Mouse (Mus musculus): ENCODE results near the gene Efcab8.
A peak's percentile ranks its signal among the peaks of the same experiment; 100 is the strongest.
"Not testable (repeated sequence)": the region's sequence is repeated elsewhere in the genome, so short reads cannot be mapped to it uniquely, and the experiment has no call there.

Efcab8 gene

DNA sequence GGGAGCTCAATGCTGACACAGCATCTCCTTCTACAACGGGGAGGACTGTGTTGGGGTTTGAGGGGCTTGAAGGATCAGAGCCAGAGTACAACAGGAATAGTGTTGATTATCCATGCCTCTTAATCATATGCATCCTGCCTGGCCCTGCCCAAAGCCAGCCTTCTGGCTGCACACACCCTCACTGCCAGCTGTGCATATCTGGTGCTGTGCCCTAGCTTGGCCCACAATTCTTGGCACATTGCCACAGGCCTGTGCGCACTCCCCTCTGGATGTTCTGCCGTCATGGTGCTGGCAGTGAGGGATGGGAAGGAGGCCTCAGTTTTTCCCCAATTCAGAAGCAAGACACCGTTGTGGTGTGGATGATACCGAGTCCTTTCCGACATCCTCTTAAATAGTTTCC is 44.9 kb downstream of the Efcab8 start:
- no peak for DNase-seq (ENCODE audit: low read depth in 1 of 2, low spot score in 2 of 2)

GRCm38 (mm10) chr2:153825900-153826299 is 46.2 kb downstream of the Efcab8 start:
- not testable (repeated sequence) for DNase-seq (ENCODE audit: low read depth in 1 of 2, low spot score in 2 of 2)

- no peak for DNase-seq (ENCODE audit: low read depth in 1 of 2, low spot score in 2 of 2)
Observed at GRCm38 (mm10) chr2:153827171-153827830, 47.6 kb downstream of the Efcab8 start.

DNA sequence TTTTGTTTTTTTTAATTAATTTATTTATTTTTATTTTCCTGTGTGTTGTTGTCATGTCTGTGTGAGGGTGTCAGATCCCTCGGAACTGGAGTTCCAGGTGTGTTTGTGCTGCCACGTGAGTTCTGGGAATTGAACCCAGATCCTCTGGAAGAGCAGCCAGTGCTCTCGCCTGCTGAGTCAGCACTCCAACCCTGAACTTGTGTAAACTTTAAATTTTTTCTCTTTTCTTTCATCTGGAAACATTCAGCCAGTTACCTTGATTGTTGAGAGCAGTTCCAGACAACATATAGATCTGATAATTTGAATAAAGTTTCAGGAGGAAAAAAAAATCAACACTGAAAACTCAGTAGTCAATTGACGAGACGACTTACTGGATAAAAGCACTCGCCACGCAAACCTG is 49.0 kb downstream of the Efcab8 start:
- no peak for DNase-seq (ENCODE audit: low read depth in 1 of 2, low spot score in 2 of 2)

- DNase-seq (ENCODE audit: low read depth in 1 of 2, low spot score in 2 of 2): no peak
Observed at GRCm38 (mm10) chr2:153833291-153833690, 53.6 kb downstream of the Efcab8 start.

DNA sequence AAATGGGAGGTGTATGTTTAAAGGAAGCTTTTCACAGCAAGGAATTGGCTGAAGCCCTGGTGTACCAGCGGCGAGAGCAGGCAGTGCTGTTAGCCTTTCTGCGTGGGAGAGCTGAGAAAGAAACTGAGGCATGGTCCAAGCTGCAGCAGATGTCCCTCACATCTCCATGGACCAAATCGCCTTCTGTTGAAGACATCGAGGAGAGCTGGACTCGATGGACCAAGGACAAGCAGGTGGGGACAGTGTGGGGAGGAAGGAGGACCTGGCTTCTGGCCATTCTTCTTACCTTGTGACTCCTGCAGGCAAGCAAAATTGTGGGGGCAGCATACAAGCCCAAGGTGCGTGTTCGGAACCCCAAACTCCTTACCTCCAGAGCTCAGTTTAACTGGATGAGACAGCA is 63.1 kb downstream of the Efcab8 start:
- no peak for DNase-seq (ENCODE audit: low read depth in 1 of 2, low spot score in 2 of 2)

DNA sequence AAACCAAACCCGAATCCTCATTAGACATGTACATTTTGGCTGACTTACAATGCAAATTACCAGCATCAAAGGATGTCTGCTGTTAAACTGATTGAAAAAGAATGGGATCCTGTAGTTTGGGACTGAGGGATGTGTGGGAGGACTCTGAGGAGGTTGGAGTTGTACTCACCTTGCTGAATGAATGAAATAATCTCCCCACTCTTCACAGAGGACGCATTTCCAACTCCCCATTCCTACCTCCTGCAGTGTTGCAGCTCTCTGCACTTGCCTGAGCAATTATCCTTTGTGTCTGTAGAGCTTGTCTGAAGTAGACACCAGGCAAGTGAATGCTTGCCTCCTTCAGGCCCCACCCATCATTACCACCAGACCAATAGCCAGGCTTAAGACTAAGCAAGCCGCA is 68.7 kb downstream of the Efcab8 start:
- DNase-seq (ENCODE audit: low read depth in 1 of 2, low spot score in 2 of 2): no peak

- DNase-seq (ENCODE audit: low read depth in 1 of 2, low spot score in 2 of 2): no peak
Observed at GRCm38 (mm10) chr2:153850351-153851029, 70.8 kb downstream of the Efcab8 start.

DNA sequence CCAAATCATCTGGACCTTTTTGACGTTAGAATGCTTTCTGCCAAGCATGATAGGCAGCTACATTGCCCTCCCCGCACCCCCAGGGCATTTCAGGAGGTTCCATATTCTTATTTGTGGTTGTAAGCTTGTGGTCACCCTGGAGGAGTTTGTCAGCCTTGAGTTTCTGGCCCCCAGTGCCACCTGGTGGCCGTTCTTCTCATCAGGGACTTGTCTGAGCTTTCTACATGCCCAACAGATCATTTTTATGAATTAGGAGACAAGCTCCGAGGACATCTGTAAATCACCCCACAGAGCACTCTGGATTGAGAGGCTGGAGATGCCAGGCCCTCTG is 71.3 kb downstream of the Efcab8 start:
- peak in 1 of 2 experiments; percentile 10 for DNase-seq (ENCODE audit: low read depth in 1 of 2, low spot score in 2 of 2)

DNA sequence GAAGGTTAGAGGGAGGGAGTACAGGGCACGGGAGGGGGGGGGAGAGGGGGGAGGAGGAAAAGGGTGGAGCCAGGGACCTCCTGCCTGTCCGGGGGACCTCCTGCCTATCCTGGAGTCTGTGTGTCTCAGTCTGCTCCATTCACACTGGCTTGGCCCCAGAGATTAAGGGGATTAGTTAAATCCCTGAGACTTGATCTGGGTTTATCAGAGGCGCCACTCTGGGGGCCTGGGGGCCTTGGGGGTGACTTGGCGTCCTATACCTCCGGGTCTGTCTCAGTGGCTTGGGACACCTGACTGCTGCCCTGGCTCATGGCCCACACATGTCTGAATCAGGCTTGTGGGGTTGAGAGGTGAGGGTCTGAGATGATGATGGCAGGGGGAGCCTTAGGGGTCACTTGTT is 73.8 kb downstream of the Efcab8 start:
- DNase-seq (ENCODE audit: low read depth in 1 of 2, low spot score in 2 of 2): no peak

DNA sequence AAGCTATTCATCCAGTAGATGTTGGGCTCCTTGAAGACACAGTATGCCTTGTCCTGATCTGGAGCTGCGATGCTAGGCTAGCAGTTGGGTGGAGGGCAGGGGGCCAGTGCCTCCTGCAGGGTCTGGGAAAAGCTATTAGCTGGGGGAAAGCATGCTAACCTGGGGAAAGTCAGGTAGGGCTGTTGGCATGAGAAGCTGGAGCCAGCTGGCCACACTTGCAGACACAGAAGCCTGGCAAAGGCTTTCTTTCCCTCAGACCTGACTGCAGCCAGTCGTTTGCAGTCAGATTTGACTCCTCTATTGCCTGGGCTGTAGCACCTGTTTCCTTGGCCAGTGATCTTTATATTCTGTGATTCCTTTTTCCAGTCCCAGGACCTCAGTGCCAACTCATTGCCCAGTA is 79.8 kb downstream of the Efcab8 start:
- no peak for DNase-seq (ENCODE audit: low read depth in 1 of 2, low spot score in 2 of 2)

- DNase-seq (ENCODE audit: low read depth in 1 of 2, low spot score in 2 of 2): no peak
Observed at GRCm38 (mm10) chr2:153860315-153860714, 80.6 kb downstream of the Efcab8 start.

GRCm38 (mm10) chr2:153860715-153861114 is 81.0 kb downstream of the Efcab8 start:
- no peak for DNase-seq (ENCODE audit: low read depth in 1 of 2, low spot score in 2 of 2)

- DNase-seq (ENCODE audit: low read depth in 1 of 2, low spot score in 2 of 2): no peak
Observed at GRCm38 (mm10) chr2:153861960-153862359, 82.2 kb downstream of the Efcab8 start.

DNA sequence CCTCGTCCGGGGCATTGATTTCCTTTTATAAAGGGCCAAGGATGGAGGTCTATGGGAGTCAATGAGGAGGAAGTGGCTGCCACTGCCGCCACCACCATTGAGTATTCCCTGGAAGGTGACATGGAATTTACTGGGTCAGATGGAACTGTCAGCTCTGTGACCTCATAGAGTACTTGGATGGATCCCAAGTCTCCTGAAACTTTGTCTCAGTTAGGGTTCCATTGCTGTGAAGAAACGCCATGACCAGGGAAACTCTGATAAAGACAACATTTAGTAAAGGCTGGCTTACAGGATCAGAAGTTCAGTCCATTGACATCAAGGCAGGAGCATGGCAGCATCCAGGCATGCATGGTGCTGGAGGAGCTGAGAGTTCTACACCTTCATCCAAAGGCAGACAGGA is 91.3 kb downstream of the Efcab8 start, which contains the start of gene Sun5:
Gene Sun5, minus strand, starts transcription at position 101 of the 400 bp plus-strand sequence.
- no peak for DNase-seq (ENCODE audit: low read depth in 1 of 2, low spot score in 2 of 2)

DNA sequence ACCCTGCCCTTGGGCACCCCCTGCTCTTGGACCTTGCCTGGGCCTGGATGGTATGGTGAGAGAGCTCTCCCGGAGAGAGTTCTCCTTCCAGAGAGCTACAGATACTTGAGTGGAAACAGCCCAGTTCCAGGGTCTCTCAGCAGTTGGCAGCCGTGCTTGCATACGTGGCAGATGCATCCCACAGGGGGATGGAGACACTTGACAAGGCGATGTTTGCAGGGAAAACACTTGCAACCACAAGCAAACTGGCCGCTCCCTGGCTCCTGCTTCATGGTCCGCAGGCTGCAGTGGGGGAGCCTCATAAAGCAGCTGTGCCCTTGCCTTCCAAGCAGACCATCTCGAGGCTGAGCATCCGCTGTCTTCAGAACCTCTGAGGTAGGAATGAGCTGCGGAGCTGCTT is 95.0 kb downstream of the Efcab8 start, which contains the start of gene Bpifb2:
Gene Bpifb2, plus strand, starts transcription at position 301 of the 400 bp plus-strand sequence.
- DNase-seq (ENCODE audit: low read depth in 1 of 2, low spot score in 2 of 2): no peak
